Mouse (Mus musculus): Measurements from ENCODE around the gene Crhr2. TPM values are rescaled to one million over a fixed set of nuclear protein-coding genes. Genes with fewer than 3 reads are reported as not detected.
A peak's percentile ranks its signal among the peaks of the same experiment; 100 is the strongest.

The Crhr2 gene
- polyA plus RNA-seq, 1 experiment = 4.9 TPM

DNA sequence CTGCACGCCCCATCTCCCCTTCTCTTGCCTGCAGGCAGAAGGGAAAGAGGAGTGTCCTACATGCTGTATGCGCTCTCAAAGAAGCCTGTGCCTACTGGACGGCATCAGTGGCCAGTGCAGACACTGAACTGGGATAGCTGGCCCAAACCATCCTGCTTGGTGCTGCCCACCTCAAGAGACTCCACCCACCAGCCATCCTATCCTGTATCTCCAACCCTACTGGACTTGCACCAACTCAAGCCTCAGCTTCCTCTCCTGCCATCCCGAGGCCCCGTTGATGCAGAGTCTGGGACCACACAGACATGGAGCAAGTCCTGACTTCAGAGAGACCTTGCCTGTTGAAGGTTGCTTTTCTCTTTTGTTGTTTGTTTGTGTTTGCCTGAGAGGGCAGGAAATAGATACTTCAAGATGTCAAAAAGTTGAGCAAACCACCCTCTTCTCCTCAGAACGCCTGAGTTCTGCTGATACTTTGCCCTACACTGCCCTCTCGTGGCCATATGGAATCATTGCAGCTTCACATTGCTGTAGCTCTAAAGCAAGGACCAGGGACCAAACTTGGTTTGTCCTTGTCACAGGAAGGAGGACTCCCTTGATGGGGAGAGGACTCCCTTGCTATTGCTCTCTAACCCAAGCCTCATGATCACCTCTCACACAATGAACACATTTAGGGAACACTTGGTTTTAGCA is 34.1 kb upstream of the Crhr2 start:
- peaks cover 2% of the 10 kb centered on the region; the same call in 1 of the 2 replicates for H3K4me1 ChIP-seq (ENCODE audit: control insufficient read depth, insufficient read depth, low read length)
- peak; percentile 50 for DNase-seq
- 39% methylated on average over 7 of the region's 7 CpGs for WGBS
- TF ChIP-seq CTCF (IDR thresholded peaks at IDR 0.05; ENCODE audit: insufficient read depth, low read length) (peak; percentile 78), POLR2A (IDR thresholded peaks at IDR 0.05; ENCODE audit: borderline replicate concordance, extremely low read depth, low read depth, low read length) (no peak)
- no peak overlapping the region for H3K4me3 ChIP-seq (replicated peaks; ENCODE audit: extremely low read depth, low read depth, low read length)

DNA sequence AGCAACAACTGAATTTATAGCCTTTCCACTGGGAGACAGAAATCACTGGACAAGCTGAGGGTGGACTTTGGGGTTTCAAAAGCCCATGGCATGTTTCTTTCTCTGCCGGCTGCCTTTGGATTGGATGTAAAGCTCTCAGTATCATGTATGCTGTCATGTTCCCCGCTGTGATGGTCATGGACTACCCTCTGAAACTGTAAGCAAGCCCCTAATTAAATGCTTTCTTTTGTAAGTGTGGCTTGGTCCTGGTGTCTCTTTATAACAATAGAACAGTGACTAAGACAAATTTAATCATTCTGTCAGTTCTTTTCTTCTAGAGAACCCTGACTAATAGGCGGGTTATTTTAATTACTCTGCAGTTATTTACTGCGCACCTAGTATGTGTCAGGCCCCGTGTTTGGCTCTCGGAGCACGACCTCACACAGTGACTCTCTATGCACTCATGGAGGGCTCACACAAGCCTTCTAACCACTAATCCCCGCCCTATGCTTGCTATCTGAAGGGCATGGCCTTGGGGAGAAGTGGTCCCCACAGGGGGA is 30.3 kb upstream of the Crhr2 start:
- peaks cover 2% of the 10 kb centered on the region; the same call in 1 of the 2 replicates for H3K4me1 ChIP-seq (ENCODE audit: control insufficient read depth, insufficient read depth, low read length)
- H3K4me3 ChIP-seq (replicated peaks; ENCODE audit: extremely low read depth, low read depth, low read length) = no peak overlapping the region
- 84% methylated on average over 8 of the region's 8 CpGs for WGBS
- DNase-seq = no peak
- TF ChIP-seq POLR2A (IDR thresholded peaks at IDR 0.05; ENCODE audit: borderline replicate concordance, extremely low read depth, low read depth, low read length) = no peak
- TF ChIP-seq CTCF (IDR thresholded peaks at IDR 0.05; ENCODE audit: insufficient read depth, low read length) = no peak

GRCm38 (mm10) chr6:55161311-55161761 is 28.5 kb upstream of the Crhr2 start:
- no peak overlapping the region for H3K4me3 ChIP-seq (replicated peaks; ENCODE audit: extremely low read depth, low read depth, low read length)
- TF ChIP-seq POLR2A (IDR thresholded peaks at IDR 0.05; ENCODE audit: borderline replicate concordance, extremely low read depth, low read depth, low read length) (no peak), CTCF (IDR thresholded peaks at IDR 0.05; ENCODE audit: insufficient read depth, low read length) (no peak)
- no peak for DNase-seq
- 51% methylated on average over 5 of the region's 5 CpGs for WGBS
- H3K4me1 ChIP-seq (ENCODE audit: control insufficient read depth, insufficient read depth, low read length) = no peaks in the 10 kb centered on the region

GRCm38 (mm10) chr6:55159256-55159655 is 26.4 kb upstream of the Crhr2 start:
- Histone ChIP-seq H3K4me1 (ENCODE audit: control insufficient read depth, insufficient read depth, low read length) (no peaks in the 10 kb centered on the region), H3K4me3 (replicated peaks; ENCODE audit: extremely low read depth, low read depth, low read length) (no peak overlapping the region)
- DNase-seq = no peak
- no peak for TF ChIP-seq POLR2A (IDR thresholded peaks at IDR 0.05; ENCODE audit: borderline replicate concordance, extremely low read depth, low read depth, low read length)
- 75% methylated on average over 1 of the region's 1 CpGs for WGBS

GRCm38 (mm10) chr6:55152226-55152625 is 19.4 kb upstream of the Crhr2 start:
- no peak for TF ChIP-seq CTCF (IDR thresholded peaks at IDR 0.05; ENCODE audit: insufficient read depth, low read length)
- TF ChIP-seq POLR2A (IDR thresholded peaks at IDR 0.05; ENCODE audit: borderline replicate concordance, extremely low read depth, low read depth, low read length) = no peak
- H3K4me1 ChIP-seq (ENCODE audit: control insufficient read depth, insufficient read depth, low read length) = no peaks in the 10 kb centered on the region
- H3K4me3 ChIP-seq (replicated peaks; ENCODE audit: extremely low read depth, low read depth, low read length) = no peak overlapping the region
- DNase-seq = no peak
- 94% methylated on average over 3 of the region's 3 CpGs for WGBS

GRCm38 (mm10) chr6:55146138-55146537 is 13.3 kb upstream of the Crhr2 start:
- Histone ChIP-seq H3K4me1 (ENCODE audit: control insufficient read depth, insufficient read depth, low read length) (no peaks in the 10 kb centered on the region), H3K4me3 (replicated peaks; ENCODE audit: extremely low read depth, low read depth, low read length) (no peak overlapping the region)
- WGBS = 57% methylated on average over 4 of the region's 4 CpGs
- DNase-seq = no peak
- TF ChIP-seq CTCF (IDR thresholded peaks at IDR 0.05; ENCODE audit: insufficient read depth, low read length) = no peak
- no peak for TF ChIP-seq POLR2A (IDR thresholded peaks at IDR 0.05; ENCODE audit: borderline replicate concordance, extremely low read depth, low read depth, low read length)

DNA sequence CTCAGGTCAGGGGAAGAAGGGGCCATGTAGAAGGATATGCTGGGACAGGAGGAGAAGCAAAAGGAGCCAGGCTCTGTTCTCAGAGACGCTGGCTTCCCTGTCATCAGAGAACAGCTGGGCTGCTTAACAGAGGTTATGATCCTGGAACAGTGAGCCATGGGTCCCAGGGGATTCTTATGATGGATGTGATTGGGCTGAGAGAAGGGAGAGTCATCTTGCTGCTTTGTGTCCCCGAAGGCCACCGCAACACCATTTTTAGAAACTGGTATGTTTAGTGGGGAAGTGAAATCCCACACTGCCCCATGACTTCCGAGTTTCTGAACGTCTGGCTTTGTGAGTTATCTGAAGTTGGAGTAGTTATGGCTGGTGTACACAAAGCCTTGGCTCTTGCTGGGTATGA is 12.5 kb upstream of the Crhr2 start:
- 72% methylated on average over 5 of the region's 5 CpGs for WGBS

GRCm38 (mm10) chr6:55138343-55138742 is 5.5 kb upstream of the Crhr2 start:
- Histone ChIP-seq H3K4me3 (replicated peaks; ENCODE audit: extremely low read depth, low read depth, low read length) (no peak overlapping the region), H3K4me1 (ENCODE audit: control insufficient read depth, insufficient read depth, low read length) (no peaks in the 10 kb centered on the region)
- no peak for TF ChIP-seq POLR2A (IDR thresholded peaks at IDR 0.05; ENCODE audit: borderline replicate concordance, extremely low read depth, low read depth, low read length)
- no peak for TF ChIP-seq CTCF (IDR thresholded peaks at IDR 0.05; ENCODE audit: insufficient read depth, low read length)
- no peak for DNase-seq

More for the DNA sequence above, 12.5 kb upstream of the Crhr2 start:
- TF ChIP-seq POLR2A (IDR thresholded peaks at IDR 0.05; ENCODE audit: borderline replicate concordance, extremely low read depth, low read depth, low read length) (no peak), CTCF (IDR thresholded peaks at IDR 0.05; ENCODE audit: insufficient read depth, low read length) (no peak)
- DNase-seq = no peak
- H3K4me3 ChIP-seq (replicated peaks; ENCODE audit: extremely low read depth, low read depth, low read length) = no peak overlapping the region
- no peaks in the 10 kb centered on the region for H3K4me1 ChIP-seq (ENCODE audit: control insufficient read depth, insufficient read depth, low read length)

DNA sequence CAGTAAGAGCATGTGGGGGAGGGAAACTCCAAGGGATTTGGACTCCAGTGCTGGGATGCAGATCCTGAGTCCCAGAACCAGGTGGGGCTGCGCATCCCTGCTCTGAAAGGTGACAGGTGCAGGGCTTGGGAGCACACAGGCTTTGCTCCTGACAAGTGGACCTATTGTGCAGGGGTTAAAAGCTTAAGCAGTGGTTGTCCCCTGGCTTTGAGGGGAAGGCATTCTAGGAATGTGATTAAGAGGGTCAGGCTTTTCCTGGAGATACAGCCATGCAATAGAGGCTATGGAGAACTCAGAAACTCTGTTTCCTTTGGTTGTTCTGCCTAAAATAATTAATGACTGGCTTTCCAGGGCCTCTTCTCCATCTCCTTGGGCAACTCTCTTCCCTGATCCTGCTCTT is 609 bp upstream of the Crhr2 start:
- no peak for DNase-seq
- TF ChIP-seq POLR2A (IDR thresholded peaks at IDR 0.05; ENCODE audit: borderline replicate concordance, extremely low read depth, low read depth, low read length) (no peak), CTCF (IDR thresholded peaks at IDR 0.05; ENCODE audit: insufficient read depth, low read length) (no peak)
- no peak overlapping the region for H3K4me3 ChIP-seq (replicated peaks; ENCODE audit: extremely low read depth, low read depth, low read length)
- H3K4me1 ChIP-seq (ENCODE audit: control insufficient read depth, insufficient read depth, low read length) = no peaks in the 10 kb centered on the region
- WGBS = 86% methylated on average over 1 of the region's 1 CpGs

DNA sequence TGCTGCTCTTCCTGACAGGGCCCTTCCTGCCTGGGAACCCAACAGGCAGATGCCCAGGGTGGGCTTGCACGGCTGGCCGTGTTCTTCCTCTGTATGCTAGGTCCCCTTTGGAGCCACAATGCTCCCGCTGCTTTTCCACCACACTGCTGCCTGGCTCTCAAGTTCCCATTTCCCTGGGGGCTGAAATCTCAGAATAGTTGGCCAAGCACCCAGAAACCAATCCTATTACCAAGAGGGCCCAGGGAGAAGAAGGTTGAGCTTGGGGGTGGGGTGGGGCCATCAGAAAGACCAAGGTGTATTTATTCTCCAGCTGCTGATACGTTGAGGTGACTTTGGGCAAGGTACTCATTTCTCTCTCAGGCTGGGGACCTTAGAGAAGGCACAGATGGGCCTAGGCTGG is 1.5 kb downstream of the Crhr2 start:
- no peak overlapping the region for H3K4me3 ChIP-seq (replicated peaks; ENCODE audit: extremely low read depth, low read depth, low read length)
- no peak for DNase-seq
- H3K4me1 ChIP-seq (ENCODE audit: control insufficient read depth, insufficient read depth, low read length) = no peaks in the 10 kb centered on the region
- 76% methylated on average over 4 of the region's 4 CpGs for WGBS
- TF ChIP-seq CTCF (IDR thresholded peaks at IDR 0.05; ENCODE audit: insufficient read depth, low read length) = no peak
- TF ChIP-seq POLR2A (IDR thresholded peaks at IDR 0.05; ENCODE audit: borderline replicate concordance, extremely low read depth, low read depth, low read length) = no peak
